Mouse (Mus musculus): ENCODE data around the gene Il22ra1. TPM values are rescaled to one million over a fixed set of nuclear protein-coding genes. Genes with fewer than 3 reads are reported as not detected.

Gene Il22ra1
- polyA plus RNA-seq, 1 experiment from 2014 or later, result not detected

DNA sequence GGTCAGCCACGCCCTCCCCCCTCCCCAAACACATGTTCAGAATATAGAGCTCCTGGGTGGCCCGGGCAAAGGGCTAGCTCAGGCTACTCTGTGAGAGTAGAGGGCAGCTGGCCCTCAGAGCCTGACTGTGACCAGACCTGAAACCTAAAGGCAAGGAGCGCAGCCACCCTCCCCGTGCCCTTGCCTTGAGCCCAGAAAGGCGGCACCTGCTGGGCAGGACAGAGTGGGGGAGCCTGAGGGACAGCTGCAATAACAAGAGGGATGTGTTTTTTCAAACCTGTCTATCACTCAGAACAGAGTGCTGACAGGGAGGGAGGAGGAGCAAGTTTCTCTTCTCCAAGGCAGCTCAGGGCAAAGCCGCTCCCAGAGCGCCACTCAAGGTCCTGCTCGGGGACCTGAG is 46.5 kb downstream of the Il22ra1 start:
- no peak overlapping the region for H3K4me3 ChIP-seq
- 44% methylated on average over 8 of the region's 8 CpGs for WGBS
- H3K9me3 ChIP-seq, result no peaks in the 10 kb centered on the region
- no peak overlapping the region for H3K27ac ChIP-seq
- H3K4me1 ChIP-seq, result no peaks in the 10 kb centered on the region
- H3K4me2 ChIP-seq (replicated peaks), result no peak overlapping the region
- ATAC-seq (ENCODE audit: insufficient number of reproducible peaks, insufficient read depth, low FRiP score, low TSS enrichment), result peak; percentile 31; the same call in 1 of the 2 replicates
- H3K27me3 ChIP-seq, result no peaks in the 10 kb centered on the region
- H3K9ac ChIP-seq, result no peak overlapping the region
- H3K36me3 ChIP-seq, result no peaks in the 10 kb centered on the region

DNA sequence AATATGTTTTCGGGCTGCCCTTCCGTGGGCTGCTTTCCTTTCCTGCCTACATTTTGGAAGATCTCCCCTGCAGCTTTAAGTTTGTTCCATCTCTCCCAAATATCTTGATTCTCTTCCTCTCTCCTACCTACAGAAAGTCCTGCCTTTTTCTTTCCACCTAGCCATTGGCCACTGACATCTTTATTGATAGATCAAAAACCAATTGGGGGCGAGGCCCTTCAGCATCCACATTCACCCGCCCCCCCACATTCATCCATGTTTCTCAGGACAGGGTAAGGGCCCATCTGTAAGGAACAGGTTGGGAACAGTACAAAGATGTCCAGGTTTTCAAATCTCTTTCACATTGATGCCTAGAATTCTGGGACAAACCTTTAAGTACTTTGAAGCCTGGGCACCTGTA is 48.9 kb downstream of the Il22ra1 start:
- no peak for ATAC-seq (ENCODE audit: insufficient number of reproducible peaks, insufficient read depth, low FRiP score, low TSS enrichment)
- WGBS, result 81% methylated on average over 4 of the region's 4 CpGs
- Histone ChIP-seq H3K27me3 (no peaks in the 10 kb centered on the region), H3K27ac (no peak overlapping the region), H3K4me2 (replicated peaks) (no peak overlapping the region), H3K4me1 (peaks cover 7% of the 10 kb centered on the region; the same call in 1 of the 2 replicates), H3K4me3 (no peak overlapping the region), H3K9me3 (no peaks in the 10 kb centered on the region), H3K9ac (no peak overlapping the region), H3K36me3 (no peaks in the 10 kb centered on the region)

DNA sequence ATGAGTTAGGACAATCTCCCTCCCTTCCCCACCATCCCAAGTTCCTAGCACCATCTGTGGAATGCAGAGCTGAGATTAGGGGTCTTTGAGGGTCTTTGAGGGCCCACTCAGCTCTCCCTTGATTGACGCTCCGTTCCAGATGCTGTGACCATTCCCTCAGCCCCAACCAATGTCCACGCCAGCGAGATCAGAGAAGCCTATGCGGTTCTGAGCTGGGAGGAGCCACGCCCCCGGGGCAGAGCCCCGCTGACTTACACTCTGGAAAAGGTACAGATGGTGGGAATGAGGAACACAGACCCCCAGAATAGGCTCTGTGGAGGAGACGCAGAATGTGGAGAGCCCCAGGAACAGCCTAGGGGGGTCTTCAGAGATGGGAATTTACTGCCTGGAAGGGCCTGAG is 51.7 kb downstream of the Il22ra1 start:
- no peaks in the 10 kb centered on the region for H3K27me3 ChIP-seq

DNA sequence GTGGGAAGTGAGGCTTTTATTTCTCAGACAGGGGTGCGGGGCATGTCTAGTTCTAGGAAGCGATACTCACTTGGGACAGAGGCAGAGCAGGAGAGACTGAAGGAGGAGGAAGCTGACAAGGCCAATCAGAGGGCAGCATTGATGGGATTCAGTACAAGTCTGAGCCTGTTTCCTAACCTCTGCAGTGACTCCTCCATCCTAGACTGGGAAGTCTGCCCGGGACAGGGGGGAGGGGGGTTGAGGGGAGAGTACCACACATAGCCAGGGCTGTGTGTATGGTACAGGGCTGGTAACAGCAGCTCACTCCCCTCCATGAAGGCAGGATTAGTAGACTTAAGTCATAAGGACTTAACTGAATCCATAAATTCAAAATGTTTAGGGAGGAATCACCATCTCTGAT is 52.3 kb downstream of the Il22ra1 start:
- Histone ChIP-seq H3K4me1 (peaks cover 7% of the 10 kb centered on the region; the same call in 1 of the 2 replicates), H3K4me2 (replicated peaks) (no peak overlapping the region), H3K9me3 (no peaks in the 10 kb centered on the region), H3K27ac (no peak overlapping the region), H3K27me3 (no peaks in the 10 kb centered on the region), H3K36me3 (no peaks in the 10 kb centered on the region), H3K9ac (no peak overlapping the region), H3K4me3 (no peak overlapping the region)
- ATAC-seq (ENCODE audit: insufficient number of reproducible peaks, insufficient read depth, low FRiP score, low TSS enrichment), result peak; percentile 61; the same call in 1 of the 2 replicates
- 43% methylated on average over 3 of the region's 3 CpGs for WGBS

More for the DNA sequence above, 51.7 kb downstream of the Il22ra1 start:
- peaks cover 7% of the 10 kb centered on the region; the same call in 1 of the 2 replicates for H3K4me1 ChIP-seq
- no peak for ATAC-seq (ENCODE audit: insufficient number of reproducible peaks, insufficient read depth, low FRiP score, low TSS enrichment)
- 60% methylated on average over 9 of the region's 9 CpGs for WGBS
- H3K4me3 ChIP-seq, result no peak overlapping the region
- no peaks in the 10 kb centered on the region for H3K9me3 ChIP-seq
- H3K9ac ChIP-seq, result no peak overlapping the region
- H3K4me2 ChIP-seq (replicated peaks), result no peak overlapping the region
- H3K36me3 ChIP-seq, result no peaks in the 10 kb centered on the region
- no peak overlapping the region for H3K27ac ChIP-seq

DNA sequence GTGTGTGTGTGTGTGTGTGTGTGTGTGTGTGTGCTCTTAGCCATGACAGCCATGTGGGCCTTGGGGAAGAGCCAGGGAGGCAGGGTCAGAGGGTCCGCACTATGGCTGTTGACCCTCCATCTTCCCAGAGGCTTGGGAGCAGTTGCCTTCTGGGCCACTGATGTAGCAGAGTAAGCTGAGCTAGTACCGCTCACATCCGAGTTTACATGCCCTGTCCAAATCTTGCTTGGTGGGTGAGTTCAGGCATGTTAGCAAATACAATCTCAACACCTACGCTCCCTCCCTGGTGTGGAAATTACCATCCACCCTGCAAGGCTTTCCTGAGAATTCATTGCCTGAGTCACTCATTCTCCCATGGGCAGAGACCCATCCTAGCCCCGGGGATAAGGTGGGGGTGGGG is 53.3 kb downstream of the Il22ra1 start:
- 82% methylated on average over 5 of the region's 5 CpGs for WGBS
- Histone ChIP-seq H3K27me3 (no peaks in the 10 kb centered on the region), H3K4me2 (replicated peaks) (no peak overlapping the region), H3K27ac (no peak overlapping the region), H3K36me3 (no peaks in the 10 kb centered on the region), H3K4me1 (peaks cover 7% of the 10 kb centered on the region; the same call in 1 of the 2 replicates), H3K9me3 (no peaks in the 10 kb centered on the region), H3K4me3 (no peak overlapping the region), H3K9ac (no peak overlapping the region)
- ATAC-seq (ENCODE audit: insufficient number of reproducible peaks, insufficient read depth, low FRiP score, low TSS enrichment), result no peak

DNA sequence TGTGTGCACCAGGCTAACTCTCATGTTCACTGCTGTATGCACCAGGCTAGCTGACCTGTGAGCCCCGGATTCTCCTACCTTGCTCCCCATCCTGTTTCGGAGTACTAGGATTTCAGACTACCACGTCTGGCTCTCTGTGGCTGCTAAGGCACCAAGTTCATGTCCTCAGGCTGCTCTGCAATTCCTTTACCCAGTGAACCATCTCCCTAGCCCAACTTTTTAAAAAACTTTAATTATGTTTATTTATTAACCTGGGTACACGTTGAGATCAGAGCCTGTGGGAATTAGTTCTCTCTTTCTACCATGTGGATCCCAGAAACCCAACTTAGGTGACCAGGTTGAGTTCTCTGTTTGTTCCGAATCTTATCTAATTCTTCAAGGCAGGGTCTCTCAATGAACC is 58.6 kb downstream of the Il22ra1 start:
- WGBS, result 76% methylated on average over 5 of the region's 5 CpGs
- no peak for ATAC-seq (ENCODE audit: insufficient number of reproducible peaks, insufficient read depth, low FRiP score, low TSS enrichment)

DNA sequence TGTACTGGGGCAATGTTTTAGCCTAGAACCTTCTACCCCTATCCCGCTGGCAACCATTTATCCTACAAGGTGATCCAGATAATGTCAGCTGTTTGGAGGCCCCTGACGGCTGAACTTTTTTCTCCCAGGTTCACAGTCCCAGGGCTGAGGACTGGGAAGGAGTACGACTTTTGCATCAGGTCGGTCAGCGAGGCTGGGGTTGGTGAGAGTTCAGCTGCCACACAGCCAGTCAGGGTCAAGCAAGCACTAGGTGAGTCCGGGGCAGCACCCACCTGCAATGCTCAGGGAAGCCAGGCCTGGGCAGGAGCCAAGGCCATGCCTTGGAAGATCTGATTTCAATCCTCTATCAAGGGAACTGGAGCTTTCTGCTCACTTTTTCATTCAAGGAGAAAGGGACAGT is 59.3 kb downstream of the Il22ra1 start:
- no peak overlapping the region for H3K9ac ChIP-seq
- H3K4me2 ChIP-seq (replicated peaks), result no peak overlapping the region
- no peak overlapping the region for H3K4me3 ChIP-seq
- no peaks in the 10 kb centered on the region for H3K4me1 ChIP-seq
- H3K27me3 ChIP-seq, result no peaks in the 10 kb centered on the region
- H3K9me3 ChIP-seq, result no peaks in the 10 kb centered on the region
- WGBS, result 79% methylated on average over 6 of the region's 6 CpGs
- H3K36me3 ChIP-seq, result no peaks in the 10 kb centered on the region
- H3K27ac ChIP-seq, result no peak overlapping the region
- ATAC-seq (ENCODE audit: insufficient number of reproducible peaks, insufficient read depth, low FRiP score, low TSS enrichment), result no peak

More for the DNA sequence above, 58.6 kb downstream of the Il22ra1 start:
- Histone ChIP-seq H3K4me3 (no peak overlapping the region), H3K9ac (no peak overlapping the region), H3K9me3 (no peaks in the 10 kb centered on the region), H3K4me2 (replicated peaks) (no peak overlapping the region), H3K36me3 (no peaks in the 10 kb centered on the region), H3K27me3 (no peaks in the 10 kb centered on the region), H3K27ac (no peak overlapping the region), H3K4me1 (no peaks in the 10 kb centered on the region)

DNA sequence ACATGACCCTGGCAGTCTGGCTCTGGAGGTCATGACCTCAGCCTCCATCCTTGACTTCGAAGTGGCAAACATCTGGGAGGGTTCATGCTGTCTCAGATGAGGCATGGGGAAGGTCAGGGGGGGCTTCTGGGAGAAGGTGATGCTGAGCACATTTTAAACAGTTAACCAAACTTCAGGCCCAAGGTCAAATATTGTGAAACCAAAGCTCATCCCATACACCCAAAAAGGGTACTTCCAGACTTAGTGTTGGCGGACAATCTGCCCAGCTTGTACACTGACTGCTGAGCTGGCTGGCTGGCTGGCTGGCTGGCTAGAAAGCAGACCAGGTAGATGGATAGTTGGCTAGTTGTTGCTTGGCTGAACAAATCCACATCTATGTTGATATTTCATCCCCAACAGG is 61.2 kb downstream of the Il22ra1 start:
- H3K4me2 ChIP-seq (replicated peaks), result no peak overlapping the region

DNA sequence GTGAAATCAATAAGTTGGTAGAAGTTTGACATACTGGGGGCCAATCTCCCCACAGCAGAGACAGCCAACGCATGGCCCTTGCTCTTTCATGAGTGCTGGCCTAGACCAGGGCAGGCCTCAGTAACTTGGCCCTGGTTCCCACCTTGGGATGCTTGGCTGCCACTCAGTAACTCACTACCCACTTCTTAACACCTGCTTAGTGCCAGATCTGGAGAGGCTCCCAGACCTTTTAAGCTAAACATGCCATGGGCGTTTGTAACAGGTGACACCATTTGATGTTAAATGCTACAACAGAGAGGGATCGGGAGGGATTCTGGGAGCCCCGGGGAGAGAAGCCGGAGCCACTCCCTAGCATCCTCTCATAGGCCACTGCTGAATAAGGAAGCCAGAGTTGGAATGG is 64.8 kb downstream of the Il22ra1 start:
- Histone ChIP-seq H3K27me3 (no peaks in the 10 kb centered on the region), H3K4me3 (no peak overlapping the region)
- 92% methylated on average over 5 of the region's 5 CpGs for WGBS

More for the DNA sequence above, 61.2 kb downstream of the Il22ra1 start:
- 68% methylated on average over 2 of the region's 2 CpGs for WGBS
- no peaks in the 10 kb centered on the region for H3K36me3 ChIP-seq
- H3K4me3 ChIP-seq, result no peak overlapping the region
- H3K9me3 ChIP-seq, result 0 out of 2 replicates have a peak, but pooled peaks cover 3% of the 10 kb centered on the region
- no peak overlapping the region for H3K27ac ChIP-seq
- ATAC-seq (ENCODE audit: insufficient number of reproducible peaks, insufficient read depth, low FRiP score, low TSS enrichment), result no peak
- no peak overlapping the region for H3K9ac ChIP-seq
- H3K27me3 ChIP-seq, result no peaks in the 10 kb centered on the region
- no peaks in the 10 kb centered on the region for H3K4me1 ChIP-seq

DNA sequence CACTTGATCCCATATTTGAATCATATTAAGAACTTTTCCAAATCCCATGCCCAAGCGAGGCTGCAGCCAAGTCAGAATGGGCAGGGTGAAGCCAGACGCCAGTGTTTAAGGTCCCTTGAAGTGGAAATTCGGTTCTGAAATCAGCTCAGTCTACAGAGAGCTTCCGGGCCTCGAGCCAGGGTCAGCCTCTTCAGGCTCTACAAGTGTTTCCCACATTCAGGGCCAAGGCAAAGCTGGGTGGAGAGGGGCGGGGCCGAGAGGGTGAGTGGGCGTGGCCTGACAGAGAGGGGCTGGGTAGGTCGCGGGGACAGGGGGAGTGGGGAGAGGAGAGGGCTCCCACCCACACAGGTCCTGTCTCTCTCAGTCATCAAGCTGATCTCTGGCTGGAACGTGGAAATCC is 70.0 kb downstream of the Il22ra1 start:
- H3K36me3 ChIP-seq, result no peaks in the 10 kb centered on the region
- WGBS, result 30% methylated on average over 11 of the region's 11 CpGs
- no peaks in the 10 kb centered on the region for H3K27me3 ChIP-seq
- no peak overlapping the region for H3K9ac ChIP-seq
- no peak for ATAC-seq (ENCODE audit: insufficient number of reproducible peaks, insufficient read depth, low FRiP score, low TSS enrichment)
- no peaks in the 10 kb centered on the region for H3K9me3 ChIP-seq
- H3K27ac ChIP-seq, result no peak overlapping the region
- H3K4me1 ChIP-seq, result no peaks in the 10 kb centered on the region
- no peak overlapping the region for H3K4me2 ChIP-seq (replicated peaks)
- H3K4me3 ChIP-seq, result no peak overlapping the region

More for the DNA sequence above, 64.8 kb downstream of the Il22ra1 start:
- no peak overlapping the region for H3K27ac ChIP-seq
- no peak for ATAC-seq (ENCODE audit: insufficient number of reproducible peaks, insufficient read depth, low FRiP score, low TSS enrichment)
- H3K4me1 ChIP-seq, result no peaks in the 10 kb centered on the region
- no peak overlapping the region for H3K9ac ChIP-seq
- no peak overlapping the region for H3K4me2 ChIP-seq (replicated peaks)
- 0 out of 2 replicates have a peak, but pooled peaks cover 3% of the 10 kb centered on the region for H3K9me3 ChIP-seq
- H3K36me3 ChIP-seq, result no peaks in the 10 kb centered on the region

DNA sequence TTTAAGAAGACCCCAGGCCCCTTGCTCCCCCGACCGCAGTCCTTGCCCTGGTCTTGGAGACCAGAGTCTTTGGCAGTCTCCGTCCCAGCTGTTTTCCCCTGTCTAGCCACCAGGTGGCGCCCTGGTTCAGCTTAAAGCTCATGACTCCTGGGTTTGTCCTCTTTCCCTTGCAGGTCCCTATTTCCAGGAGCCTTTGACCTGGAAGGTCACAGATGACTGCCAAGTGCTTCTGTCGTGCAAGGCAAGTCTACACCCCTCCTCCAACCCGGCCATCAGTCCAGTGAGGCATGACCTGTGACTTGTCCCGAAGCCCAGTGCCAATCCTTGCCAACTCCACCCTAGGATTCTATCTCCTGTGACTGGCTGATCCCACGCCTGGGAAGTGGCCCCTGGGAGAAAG is 73.6 kb downstream of the Il22ra1 start:
- 0 out of 2 replicates have a peak, but pooled peaks have one; percentile 8 for ATAC-seq (ENCODE audit: insufficient number of reproducible peaks, insufficient read depth, low FRiP score, low TSS enrichment)
- Histone ChIP-seq H3K9me3 (no peaks in the 10 kb centered on the region), H3K27ac (no peak overlapping the region), H3K9ac (no peak overlapping the region), H3K4me1 (no peaks in the 10 kb centered on the region), H3K36me3 (no peaks in the 10 kb centered on the region), H3K27me3 (no peaks in the 10 kb centered on the region), H3K4me2 (replicated peaks) (no peak overlapping the region), H3K4me3 (no peak overlapping the region)
- WGBS, result 22% methylated on average over 8 of the region's 8 CpGs
